Mouse (Mus musculus): ENCODE data around the gene Pcolce. TPM values are rescaled to one million over a fixed set of nuclear protein-coding genes. Genes with fewer than 3 reads are reported as not detected.
A peak's percentile ranks its signal among the peaks of the same experiment; 100 is the strongest.

The Pcolce gene
- polyA plus RNA-seq, 1 experiment from 2014 or later = 95.5 TPM

- no peaks in the 10 kb centered on the region for H3K9me3 ChIP-seq
- peaks cover 17% of the 10 kb centered on the region for H3K27me3 ChIP-seq (ENCODE audit: insufficient read depth, poor library complexity, severe bottlenecking)
- WGBS = 85% methylated on average over 17 of the region's 17 CpGs
- H3K36me3 ChIP-seq = no peaks in the 10 kb centered on the region; the same call in 1 of the 2 replicates
- H3K27ac ChIP-seq = peak overlapping the region; percentile 9; the same call in 1 of the 2 replicates
- H3K4me3 ChIP-seq = no peak overlapping the region
- no peak for DNase-seq (ENCODE audit: low spot score)
- H3K4me1 ChIP-seq (replicated peaks) = peaks cover 27% of the 10 kb centered on the region
Observed at GRCm38 (mm10) chr5:137570691-137571586, 42.6 kb downstream of the Pcolce start.

- no peaks in the 10 kb centered on the region for H3K9me3 ChIP-seq
- H3K27ac ChIP-seq = no peak overlapping the region
- peaks cover 35% of the 10 kb centered on the region for H3K4me1 ChIP-seq (replicated peaks)
Observed at GRCm38 (mm10) chr5:137570181-137570580, 43.4 kb downstream of the Pcolce start.

GRCm38 (mm10) chr5:137569665-137570064 lies 43.9 kb downstream of the Pcolce start, which contains the start of gene Tfr2:
TSS of gene Tfr2 (plus strand) at chr5:137569840.
- Histone ChIP-seq H3K4me1 (replicated peaks) (peaks cover 33% of the 10 kb centered on the region), H3K36me3 (no peaks in the 10 kb centered on the region; the same call in 1 of the 2 replicates), H3K4me3 (peak within 1 kb of the TSS; percentile 21; the same call in 1 of the 2 replicates), H3K27me3 (ENCODE audit: insufficient read depth, poor library complexity, severe bottlenecking) (peaks cover 11% of the 10 kb centered on the region), H3K27ac (no peak within 1 kb of the TSS), H3K9me3 (no peaks in the 10 kb centered on the region)
- WGBS = 35% methylated on average over 9 of the region's 9 CpGs
- no peak for DNase-seq (ENCODE audit: low spot score)

More at GRCm38 (mm10) chr5:137570181-137570580, 43.4 kb downstream of the Pcolce start:
- no peak overlapping the region for H3K4me3 ChIP-seq
- no peaks in the 10 kb centered on the region; the same call in 1 of the 2 replicates for H3K36me3 ChIP-seq
- no peak for DNase-seq (ENCODE audit: low spot score)
- WGBS = 50% methylated on average over 7 of the region's 7 CpGs
- H3K27me3 ChIP-seq (ENCODE audit: insufficient read depth, poor library complexity, severe bottlenecking) = peaks cover 16% of the 10 kb centered on the region

GRCm38 (mm10) chr5:137569031-137569430 lies 44.6 kb downstream of the Pcolce start:
- 65% methylated on average over 12 of the region's 12 CpGs for WGBS
- no peaks in the 10 kb centered on the region for H3K9me3 ChIP-seq

GRCm38 (mm10) chr5:137568223-137568798 lies 45.3 kb downstream of the Pcolce start:
- 89% methylated on average over 8 of the region's 8 CpGs for WGBS
- H3K27me3 ChIP-seq (ENCODE audit: insufficient read depth, poor library complexity, severe bottlenecking) = no peaks in the 10 kb centered on the region; the same call in 1 of the 2 replicates
- no peak for DNase-seq (ENCODE audit: low spot score)
- no peak overlapping the region for H3K4me3 ChIP-seq
- no peaks in the 10 kb centered on the region; the same call in 1 of the 2 replicates for H3K36me3 ChIP-seq
- H3K27ac ChIP-seq = no peak overlapping the region
- H3K4me1 ChIP-seq (replicated peaks) = peaks cover 26% of the 10 kb centered on the region
- no peaks in the 10 kb centered on the region for H3K9me3 ChIP-seq

More at GRCm38 (mm10) chr5:137569031-137569430, 44.6 kb downstream of the Pcolce start:
- no peak overlapping the region for H3K27ac ChIP-seq
- DNase-seq (ENCODE audit: low spot score) = no peak
- peaks cover 27% of the 10 kb centered on the region for H3K4me1 ChIP-seq (replicated peaks)
- no peak overlapping the region for H3K4me3 ChIP-seq
- H3K27me3 ChIP-seq (ENCODE audit: insufficient read depth, poor library complexity, severe bottlenecking) = peaks cover 5% of the 10 kb centered on the region
- H3K36me3 ChIP-seq = no peaks in the 10 kb centered on the region; the same call in 1 of the 2 replicates

GRCm38 (mm10) chr5:137566416-137566815 lies 47.2 kb downstream of the Pcolce start:
- Histone ChIP-seq H3K9me3 (no peaks in the 10 kb centered on the region), H3K4me1 (replicated peaks) (peaks cover 26% of the 10 kb centered on the region), H3K27ac (no peak overlapping the region), H3K27me3 (ENCODE audit: insufficient read depth, poor library complexity, severe bottlenecking) (no peaks in the 10 kb centered on the region), H3K36me3 (no peaks in the 10 kb centered on the region; the same call in 1 of the 2 replicates), H3K4me3 (no peak overlapping the region)
- no peak for DNase-seq (ENCODE audit: low spot score)
- 96% methylated on average over 5 of the region's 5 CpGs for WGBS

- DNase-seq (ENCODE audit: low spot score) = no peak
- Histone ChIP-seq H3K36me3 (no peaks in the 10 kb centered on the region; the same call in 1 of the 2 replicates), H3K4me1 (replicated peaks) (peaks cover 26% of the 10 kb centered on the region), H3K4me3 (no peak overlapping the region), H3K9me3 (no peaks in the 10 kb centered on the region), H3K27me3 (ENCODE audit: insufficient read depth, poor library complexity, severe bottlenecking) (no peaks in the 10 kb centered on the region), H3K27ac (no peak overlapping the region)
- WGBS = 72% methylated on average over 6 of the region's 6 CpGs
Observed at GRCm38 (mm10) chr5:137565744-137566143, 47.8 kb downstream of the Pcolce start.

- Histone ChIP-seq H3K27me3 (ENCODE audit: insufficient read depth, poor library complexity, severe bottlenecking) (peaks cover 4% of the 10 kb centered on the region; the same call in 1 of the 2 replicates), H3K4me1 (replicated peaks) (peaks cover 9% of the 10 kb centered on the region), H3K27ac (no peak overlapping the region), H3K36me3 (no peaks in the 10 kb centered on the region; the same call in 1 of the 2 replicates), H3K4me3 (no peak overlapping the region), H3K9me3 (no peaks in the 10 kb centered on the region)
- no peak for DNase-seq (ENCODE audit: low spot score)
- 77% methylated on average over 10 of the region's 10 CpGs for WGBS
Observed at GRCm38 (mm10) chr5:137562965-137563364, 50.6 kb downstream of the Pcolce start.

- no peaks in the 10 kb centered on the region for H3K36me3 ChIP-seq
- no peak overlapping the region for H3K27ac ChIP-seq
- no peak for DNase-seq (ENCODE audit: low spot score)
- H3K4me3 ChIP-seq = no peak overlapping the region
- 73% methylated on average over 6 of the region's 6 CpGs for WGBS
- peaks cover 4% of the 10 kb centered on the region; the same call in 1 of the 2 replicates for H3K27me3 ChIP-seq (ENCODE audit: insufficient read depth, poor library complexity, severe bottlenecking)
- H3K4me1 ChIP-seq (replicated peaks) = peaks cover 9% of the 10 kb centered on the region
- H3K9me3 ChIP-seq = no peaks in the 10 kb centered on the region
Observed at GRCm38 (mm10) chr5:137561556-137561955, 52.0 kb downstream of the Pcolce start.

Other genes starting within 250 kb of the Pcolce start
- gene Zan, start 136.7 kb downstream of the Pcolce start, polyA plus RNA-seq (2016; fragmentation: Nextera tagmentation; extraction: Ambion mirVana) = 0.05 and 0.13 TPM in 2 replicates
- gene Pop7, start 111.3 kb downstream of the Pcolce start, polyA plus RNA-seq (2016; fragmentation: Nextera tagmentation; extraction: Ambion mirVana) = 56.1 and 70.9 TPM in 2 replicates
- gene Gigyf1, start 95.2 kb downstream of the Pcolce start, polyA plus RNA-seq (2016; fragmentation: Nextera tagmentation; extraction: Ambion mirVana) = 14.7 and 14.9 TPM in 2 replicates
- gene Epo, start 80.5 kb downstream of the Pcolce start, polyA plus RNA-seq (2016; fragmentation: Nextera tagmentation; extraction: Ambion mirVana) = 1.3 and 4.5 TPM in 2 replicates
- gene Gnb2, start 80.3 kb downstream of the Pcolce start, polyA plus RNA-seq (2016; fragmentation: Nextera tagmentation; extraction: Ambion mirVana) = 387 and 460 TPM in 2 replicates
- 10.3 and 47.6 TPM in 2 replicates for gene Actl6b, start 60.3 kb downstream of the Pcolce start, polyA plus RNA-seq (2016; fragmentation: Nextera tagmentation; extraction: Ambion mirVana)
- 1.7 and 4.9 TPM in 2 replicates for gene Tfr2, start 43.9 kb downstream of the Pcolce start, polyA plus RNA-seq (2016; fragmentation: Nextera tagmentation; extraction: Ambion mirVana)
- gene Mospd3, start 12.7 kb downstream of the Pcolce start, polyA plus RNA-seq (2016; fragmentation: Nextera tagmentation; extraction: Ambion mirVana) = 15.2 and 27.5 TPM in 2 replicates
- gene Fbxo24, start 15.2 kb upstream of the Pcolce start, polyA plus RNA-seq (2016; fragmentation: Nextera tagmentation; extraction: Ambion mirVana) = 0.30 TPM in 2 replicates
- gene Lrch4, start 15.3 kb upstream of the Pcolce start, polyA plus RNA-seq (2016; fragmentation: Nextera tagmentation; extraction: Ambion mirVana) = 35.3 and 39.7 TPM in 2 replicates
- gene Gm20605, start 15.4 kb upstream of the Pcolce start, polyA plus RNA-seq (2016; fragmentation: Nextera tagmentation; extraction: Ambion mirVana) = 14.1 and 14.9 TPM in 2 replicates
- 7.1 and 7.8 TPM in 2 replicates for gene Sap25, start 27.6 kb upstream of the Pcolce start, polyA plus RNA-seq (2016; fragmentation: Nextera tagmentation; extraction: Ambion mirVana)
- gene Irs3, start 31.9 kb upstream of the Pcolce start, polyA plus RNA-seq (2016; fragmentation: Nextera tagmentation; extraction: Ambion mirVana) = 0.42 and 0.67 TPM in 2 replicates
- gene Agfg2, start 70.9 kb upstream of the Pcolce start, polyA plus RNA-seq (2016; fragmentation: Nextera tagmentation; extraction: Ambion mirVana) = 25.9 and 27.6 TPM in 2 replicates
- 4.7 and 9.5 TPM in 2 replicates for gene Nyap1, start 127.8 kb upstream of the Pcolce start, polyA plus RNA-seq (2016; fragmentation: Nextera tagmentation; extraction: Ambion mirVana)
- gene Tsc22d4, start 131.9 kb upstream of the Pcolce start, polyA plus RNA-seq (2016; fragmentation: Nextera tagmentation; extraction: Ambion mirVana) = 82.5 and 86.0 TPM in 2 replicates
- gene Ppp1r35, start 165.1 kb upstream of the Pcolce start, polyA plus RNA-seq (2016; fragmentation: Nextera tagmentation; extraction: Ambion mirVana) = 51.4 and 78.3 TPM in 2 replicates
- gene Mepce, start 173.9 kb upstream of the Pcolce start, polyA plus RNA-seq (2016; fragmentation: Nextera tagmentation; extraction: Ambion mirVana) = 12.6 TPM in 2 replicates
- gene Zcwpw1, start 174.0 kb upstream of the Pcolce start, polyA plus RNA-seq (2016; fragmentation: Nextera tagmentation; extraction: Ambion mirVana) = 11.9 and 13.9 TPM in 2 replicates
- gene Pilra, start 222.5 kb upstream of the Pcolce start, polyA plus RNA-seq (2016; fragmentation: Nextera tagmentation; extraction: Ambion mirVana) = 0.21 and 0.29 TPM in 2 replicates
- gene Pilrb1, start 244.3 kb upstream of the Pcolce start, polyA plus RNA-seq (2016; fragmentation: Nextera tagmentation; extraction: Ambion mirVana) = not detected in 2 replicates

Measured in hindbrain, embryonic 10.5 days (tissue).